Mouse (Mus musculus): Measurements from ENCODE around the gene March8. TPM values are rescaled to one million over a fixed set of nuclear protein-coding genes. Genes with fewer than 3 reads are reported as not detected.
A peak's percentile ranks its signal among the peaks of the same experiment; 100 is the strongest.
"Not testable (repeated sequence)": the region's sequence is repeated elsewhere in the genome, so short reads cannot be mapped to it uniquely, and the experiment has no call there.

The March8 gene
- polyA plus RNA-seq, 1 experiment from 2014 or later, result 91.7 TPM

DNA sequence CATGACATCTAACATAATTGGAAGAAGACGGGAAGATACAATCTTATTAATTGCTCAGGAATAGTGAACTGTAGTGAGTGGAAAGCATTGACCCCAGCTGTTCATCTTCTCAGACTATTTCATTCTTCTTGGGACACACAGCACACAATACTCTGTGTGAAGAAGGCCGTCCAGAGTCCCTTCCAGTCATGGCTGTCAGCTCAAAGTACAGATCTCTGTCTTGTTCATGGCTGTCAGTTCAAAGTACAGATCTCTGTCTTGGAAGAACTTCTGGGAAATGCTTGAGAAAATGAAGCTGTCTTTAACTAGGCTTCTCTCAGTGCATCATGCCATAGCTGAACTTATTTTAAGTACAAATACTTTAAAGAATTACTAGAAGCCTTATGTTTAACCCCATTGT lies 10.1 kb downstream of the March8 start:
- Histone ChIP-seq H3K4me1 (ENCODE audit: control insufficient read depth, low read depth, low read length) (peaks cover 25% of the 10 kb centered on the region), H3K4me2 (ENCODE audit: low read depth, low read length) (no peak overlapping the region), H3K27ac (ENCODE audit: low read length) (peak overlapping the region; percentile 55), H3K36me3 (ENCODE audit: control insufficient read depth, insufficient read depth) (no peaks in the 10 kb centered on the region), H3K9me3 (replicated peaks; ENCODE audit: control insufficient read depth, low read length) (no peaks in the 10 kb centered on the region), H3K4me3 (ENCODE audit: low read depth, low read length) (no peak overlapping the region), H3K9ac (ENCODE audit: low read depth, low read length) (0 out of 2 replicates have a peak overlapping the region, but pooled peaks have one; percentile 16), H3K27me3 (ENCODE audit: control insufficient read depth, insufficient read depth, low read depth, low read length) (no peaks in the 10 kb centered on the region)
- ATAC-seq (ENCODE audit: low read depth), result no peak
- 77% methylated on average over 2 of the region's 2 CpGs for WGBS (ENCODE audit: insufficient replicate concordance)

DNA sequence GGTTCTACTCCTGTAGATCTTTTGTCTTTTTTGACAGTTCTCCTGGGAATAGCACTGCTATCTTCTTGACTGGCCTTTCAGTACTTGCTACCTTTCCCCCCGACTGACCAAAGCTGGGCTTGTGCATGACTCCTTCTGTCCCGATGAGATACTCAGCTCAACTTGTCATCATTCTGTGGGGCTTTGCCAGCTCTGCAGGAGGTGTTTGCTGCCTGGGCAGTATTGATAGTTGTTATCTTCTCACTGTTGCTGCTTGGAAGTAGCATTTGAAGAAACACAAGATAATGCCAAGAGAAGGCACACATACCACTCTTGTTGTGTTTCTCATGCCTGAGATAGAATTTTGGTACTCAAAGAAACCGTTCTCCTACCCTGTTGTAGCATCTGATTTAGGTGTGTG lies 12.2 kb downstream of the March8 start:
- no peaks in the 10 kb centered on the region for H3K36me3 ChIP-seq (ENCODE audit: control insufficient read depth, insufficient read depth)
- H3K9me3 ChIP-seq (replicated peaks; ENCODE audit: control insufficient read depth, low read length), result no peaks in the 10 kb centered on the region
- peak overlapping the region; percentile 67 for H3K4me3 ChIP-seq (ENCODE audit: low read depth, low read length)
- peak overlapping the region; percentile 86 for H3K4me2 ChIP-seq (ENCODE audit: low read depth, low read length)
- ATAC-seq (ENCODE audit: low read depth), result peak; percentile 93
- H3K9ac ChIP-seq (ENCODE audit: low read depth, low read length), result peak overlapping the region; percentile 74
- no peaks in the 10 kb centered on the region for H3K27me3 ChIP-seq (ENCODE audit: control insufficient read depth, insufficient read depth, low read depth, low read length)
- H3K27ac ChIP-seq (ENCODE audit: low read length), result peak overlapping the region; percentile 99
- H3K4me1 ChIP-seq (ENCODE audit: control insufficient read depth, low read depth, low read length), result peaks cover 33% of the 10 kb centered on the region
- WGBS (ENCODE audit: insufficient replicate concordance), result 25% methylated on average over 3 of the region's 3 CpGs

DNA sequence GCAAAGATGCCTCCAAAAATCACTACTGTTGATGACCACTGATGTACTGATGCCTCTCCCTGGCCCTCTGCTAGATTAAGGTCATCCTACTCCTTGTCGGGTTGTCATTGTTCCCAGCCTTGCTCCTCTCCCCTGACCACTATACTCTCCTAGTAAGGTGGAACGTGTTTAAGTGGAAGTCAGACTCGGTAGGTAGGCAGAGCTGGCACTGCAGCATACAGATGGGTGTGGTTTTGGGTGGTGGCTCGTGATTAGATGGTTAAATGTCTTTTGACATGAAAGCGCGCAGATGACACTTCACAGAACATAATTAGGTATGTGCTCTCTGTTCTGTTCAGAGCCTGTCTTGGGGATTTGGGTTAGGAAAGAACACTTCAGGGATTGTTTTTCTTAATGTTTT lies 12.8 kb downstream of the March8 start:
- Histone ChIP-seq H3K9me3 (replicated peaks; ENCODE audit: control insufficient read depth, low read length) (no peaks in the 10 kb centered on the region), H3K4me1 (ENCODE audit: control insufficient read depth, low read depth, low read length) (peaks cover 35% of the 10 kb centered on the region), H3K27ac (ENCODE audit: low read length) (peak overlapping the region; percentile 99), H3K36me3 (ENCODE audit: control insufficient read depth, insufficient read depth) (no peaks in the 10 kb centered on the region), H3K9ac (ENCODE audit: low read depth, low read length) (peak overlapping the region; percentile 74), H3K4me3 (ENCODE audit: low read depth, low read length) (peak overlapping the region; percentile 67), H3K4me2 (ENCODE audit: low read depth, low read length) (peak overlapping the region; percentile 86), H3K27me3 (ENCODE audit: control insufficient read depth, insufficient read depth, low read depth, low read length) (no peaks in the 10 kb centered on the region)
- peak; percentile 88 for ATAC-seq (ENCODE audit: low read depth)
- 22% methylated on average over 6 of the region's 6 CpGs for WGBS (ENCODE audit: insufficient replicate concordance)

DNA sequence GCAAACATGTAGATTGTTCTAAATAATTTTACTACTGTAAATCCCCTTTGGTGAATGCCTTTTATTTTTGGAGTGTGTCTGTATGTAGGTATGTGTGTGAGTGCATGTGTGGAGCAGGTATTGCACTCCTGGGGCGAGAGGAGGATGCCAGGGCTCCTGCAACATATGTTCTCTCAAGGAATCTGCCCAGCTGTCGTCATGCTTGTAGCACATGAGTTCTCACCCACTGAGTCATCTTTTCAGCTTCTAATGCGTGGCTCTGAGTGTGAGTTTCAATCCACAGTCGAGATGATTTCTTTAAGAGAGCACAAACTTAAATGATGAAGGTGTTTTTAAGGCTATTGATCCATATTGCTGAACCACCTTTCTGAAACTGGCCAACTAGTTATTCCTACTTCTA lies 13.7 kb downstream of the March8 start:
- no peaks in the 10 kb centered on the region for H3K9me3 ChIP-seq (replicated peaks; ENCODE audit: control insufficient read depth, low read length)
- peak overlapping the region; percentile 53 for H3K4me2 ChIP-seq (ENCODE audit: low read depth, low read length)
- no peaks in the 10 kb centered on the region for H3K36me3 ChIP-seq (ENCODE audit: control insufficient read depth, insufficient read depth)
- ATAC-seq (ENCODE audit: low read depth), result no peak
- WGBS (ENCODE audit: insufficient replicate concordance), result 51% methylated on average over 4 of the region's 4 CpGs
- peak overlapping the region; percentile 54 for H3K9ac ChIP-seq (ENCODE audit: low read depth, low read length)
- peak overlapping the region; percentile 67 for H3K4me3 ChIP-seq (ENCODE audit: low read depth, low read length)
- H3K27me3 ChIP-seq (ENCODE audit: control insufficient read depth, insufficient read depth, low read depth, low read length), result no peaks in the 10 kb centered on the region
- H3K4me1 ChIP-seq (ENCODE audit: control insufficient read depth, low read depth, low read length), result peaks cover 35% of the 10 kb centered on the region
- peak overlapping the region; percentile 87 for H3K27ac ChIP-seq (ENCODE audit: low read length)

DNA sequence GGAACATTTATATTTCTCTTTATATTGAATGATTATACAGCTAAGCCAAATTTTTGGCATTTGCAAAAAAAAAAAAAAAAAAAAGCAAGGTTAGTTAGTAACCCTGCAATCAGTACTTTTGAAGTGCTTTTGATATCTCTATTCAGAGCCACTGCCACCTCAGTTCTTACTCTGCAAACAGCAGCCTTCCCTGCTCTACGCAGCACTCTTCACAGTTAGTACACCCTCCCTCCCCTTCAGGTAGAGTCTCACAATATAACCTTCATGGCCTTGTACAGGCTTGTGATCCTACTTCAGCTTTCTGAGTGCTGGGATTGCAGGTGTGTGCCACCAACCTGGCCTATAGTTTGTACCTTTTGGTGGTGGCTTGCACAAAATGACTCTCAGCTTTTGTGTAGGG lies 15.6 kb downstream of the March8 start:
- Histone ChIP-seq H3K27ac (ENCODE audit: low read length) (peak overlapping the region; percentile 61), H3K4me1 (ENCODE audit: control insufficient read depth, low read depth, low read length) (peaks cover 33% of the 10 kb centered on the region), H3K4me3 (ENCODE audit: low read depth, low read length) (peak overlapping the region; percentile 56), H3K9me3 (replicated peaks; ENCODE audit: control insufficient read depth, low read length) (no peaks in the 10 kb centered on the region), H3K36me3 (ENCODE audit: control insufficient read depth, insufficient read depth) (no peaks in the 10 kb centered on the region), H3K27me3 (ENCODE audit: control insufficient read depth, insufficient read depth, low read depth, low read length) (no peaks in the 10 kb centered on the region), H3K4me2 (ENCODE audit: low read depth, low read length) (peak overlapping the region; percentile 72), H3K9ac (ENCODE audit: low read depth, low read length) (peak overlapping the region; percentile 43; the same call in 1 of the 2 replicates)
- ATAC-seq (ENCODE audit: low read depth), result no peak
- WGBS (ENCODE audit: insufficient replicate concordance), result 88% methylated on average over 1 of the region's 1 CpGs

DNA sequence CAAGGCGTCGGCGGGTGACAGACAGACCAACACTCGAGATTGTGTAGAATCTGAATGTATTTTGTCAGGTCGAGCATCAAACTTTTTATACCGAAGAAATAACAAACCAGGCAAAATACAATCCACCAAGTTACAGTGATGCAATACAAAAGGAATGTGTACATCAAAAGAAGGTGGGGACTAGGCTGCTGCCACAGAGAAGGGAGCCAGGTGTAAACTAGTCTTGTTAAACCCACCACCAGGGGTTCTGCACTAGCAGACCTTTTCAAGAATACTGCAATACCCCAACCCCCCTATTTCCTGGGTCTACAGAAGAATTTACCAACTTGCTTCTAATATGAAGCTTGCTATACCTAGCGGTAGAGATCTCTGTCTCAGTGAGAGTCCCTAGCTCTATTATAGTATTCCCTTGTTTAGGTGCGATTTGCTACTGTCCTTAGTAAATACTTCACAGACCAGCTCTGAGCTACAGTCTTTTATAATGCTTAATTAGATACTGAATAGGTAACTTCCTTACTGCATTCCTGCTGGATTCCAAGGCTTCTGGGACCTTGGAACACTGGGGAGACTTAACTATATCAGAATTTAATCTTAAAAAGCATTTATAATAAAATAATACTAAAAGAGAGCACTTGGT lies 18.6 kb downstream of the March8 start:
- H3K36me3 ChIP-seq (ENCODE audit: control insufficient read depth, insufficient read depth); H3K9me3 ChIP-seq (replicated peaks; ENCODE audit: control insufficient read depth, low read length); H3K27ac ChIP-seq (ENCODE audit: low read length); H3K9ac ChIP-seq (ENCODE audit: low read depth, low read length); H3K27me3 ChIP-seq (ENCODE audit: control insufficient read depth, insufficient read depth, low read depth, low read length); ATAC-seq (ENCODE audit: low read depth); H3K4me2 ChIP-seq (ENCODE audit: low read depth, low read length); H3K4me3 ChIP-seq (ENCODE audit: low read depth, low read length): not testable (repeated sequence)
- peaks cover 27% of the 10 kb centered on the region for H3K4me1 ChIP-seq (ENCODE audit: control insufficient read depth, low read depth, low read length)
- WGBS (ENCODE audit: insufficient replicate concordance), result 76% methylated on average over 8 of the region's 8 CpGs

DNA sequence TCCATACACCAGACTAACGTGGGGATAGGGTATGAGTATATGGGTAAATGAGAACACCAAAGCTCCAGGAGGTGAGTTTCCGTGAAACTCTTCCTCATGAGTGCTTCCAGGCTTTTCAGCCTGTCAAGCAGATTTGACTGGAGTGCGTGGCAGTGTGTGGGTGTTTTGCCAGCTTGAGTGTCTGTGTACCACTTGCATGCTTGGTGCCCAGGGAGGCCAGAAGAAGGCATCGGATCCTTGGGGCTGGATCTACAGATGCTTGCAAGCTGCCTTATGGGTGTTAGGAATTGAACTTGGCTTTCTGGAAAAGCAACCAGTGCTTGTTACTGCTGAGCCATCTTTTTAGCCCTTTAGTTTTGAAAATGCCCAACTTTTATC lies 19.1 kb downstream of the March8 start:
- no peaks in the 10 kb centered on the region for H3K9me3 ChIP-seq (replicated peaks; ENCODE audit: control insufficient read depth, low read length)
- H3K4me3 ChIP-seq (ENCODE audit: low read depth, low read length), result no peak overlapping the region
- H3K27ac ChIP-seq (ENCODE audit: low read length), result no peak overlapping the region
- no peak overlapping the region for H3K4me2 ChIP-seq (ENCODE audit: low read depth, low read length)
- no peaks in the 10 kb centered on the region for H3K27me3 ChIP-seq (ENCODE audit: control insufficient read depth, insufficient read depth, low read depth, low read length)
- no peak for ATAC-seq (ENCODE audit: low read depth)
- H3K36me3 ChIP-seq (ENCODE audit: control insufficient read depth, insufficient read depth), result peaks cover 7% of the 10 kb centered on the region; the same call in 1 of the 2 replicates
- peaks cover 29% of the 10 kb centered on the region for H3K4me1 ChIP-seq (ENCODE audit: control insufficient read depth, low read depth, low read length)
- H3K9ac ChIP-seq (ENCODE audit: low read depth, low read length), result no peak overlapping the region
- WGBS (ENCODE audit: insufficient replicate concordance), result 85% methylated on average over 4 of the region's 4 CpGs

DNA sequence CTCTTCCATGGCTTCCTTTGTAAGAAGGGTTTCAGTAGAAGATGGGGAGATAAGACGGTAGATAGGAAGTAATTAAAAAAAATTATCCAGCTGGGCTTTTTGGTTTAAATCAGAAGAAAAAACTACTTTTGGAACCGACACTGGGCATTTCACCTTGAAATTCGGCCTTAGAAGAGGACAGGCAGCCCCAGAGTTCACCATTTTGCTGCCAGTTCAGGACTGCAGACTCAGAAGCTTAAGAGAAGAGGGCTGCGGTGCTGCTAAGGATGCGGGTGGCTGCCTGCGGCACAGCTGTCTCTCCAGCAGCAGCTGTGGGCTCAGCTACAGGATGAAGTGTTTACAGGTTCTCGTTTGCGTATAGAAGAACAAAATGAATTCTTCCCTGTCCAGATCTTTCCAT lies 20.2 kb downstream of the March8 start:
- H3K4me2 ChIP-seq (ENCODE audit: low read depth, low read length), result no peak overlapping the region
- H3K9me3 ChIP-seq (replicated peaks; ENCODE audit: control insufficient read depth, low read length), result no peaks in the 10 kb centered on the region
- H3K4me3 ChIP-seq (ENCODE audit: low read depth, low read length), result no peak overlapping the region
- peaks cover 30% of the 10 kb centered on the region for H3K4me1 ChIP-seq (ENCODE audit: control insufficient read depth, low read depth, low read length)
- WGBS (ENCODE audit: insufficient replicate concordance), result 71% methylated on average over 8 of the region's 8 CpGs
- no peak overlapping the region for H3K9ac ChIP-seq (ENCODE audit: low read depth, low read length)
- no peak for ATAC-seq (ENCODE audit: low read depth)
- peaks cover 8% of the 10 kb centered on the region; the same call in 1 of the 2 replicates for H3K36me3 ChIP-seq (ENCODE audit: control insufficient read depth, insufficient read depth)
- no peak overlapping the region for H3K27ac ChIP-seq (ENCODE audit: low read length)
- H3K27me3 ChIP-seq (ENCODE audit: control insufficient read depth, insufficient read depth, low read depth, low read length), result no peaks in the 10 kb centered on the region

DNA sequence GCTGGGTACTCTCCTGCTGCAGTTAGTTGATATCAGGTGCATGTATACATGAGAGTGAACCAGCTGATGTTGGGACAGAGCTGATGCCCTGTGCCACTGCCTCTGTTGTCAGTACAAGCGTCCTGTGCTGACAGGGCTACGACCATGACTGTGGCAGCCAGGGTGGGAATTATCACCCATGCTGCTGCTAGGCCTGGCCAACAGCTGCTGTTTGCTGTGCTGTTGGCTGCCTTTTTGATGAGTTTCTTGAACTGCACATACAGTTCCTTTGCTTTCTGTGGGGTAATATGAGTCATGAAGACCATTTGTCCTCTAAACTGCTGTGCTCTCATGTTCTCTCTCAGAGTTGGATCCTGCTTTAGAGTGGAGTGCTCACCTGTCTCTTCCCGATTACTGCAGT lies 21.4 kb downstream of the March8 start:
- no peak overlapping the region for H3K27ac ChIP-seq (ENCODE audit: low read length)
- peaks cover 24% of the 10 kb centered on the region for H3K4me1 ChIP-seq (ENCODE audit: control insufficient read depth, low read depth, low read length)
- no peak overlapping the region for H3K4me3 ChIP-seq (ENCODE audit: low read depth, low read length)
- WGBS (ENCODE audit: insufficient replicate concordance), result 76% methylated on average over 3 of the region's 3 CpGs
- peak; percentile 19; the same call in 1 of the 2 replicates for ATAC-seq (ENCODE audit: low read depth)
- no peak overlapping the region for H3K9ac ChIP-seq (ENCODE audit: low read depth, low read length)
- no peaks in the 10 kb centered on the region for H3K9me3 ChIP-seq (replicated peaks; ENCODE audit: control insufficient read depth, low read length)
- no peak overlapping the region for H3K4me2 ChIP-seq (ENCODE audit: low read depth, low read length)
- H3K36me3 ChIP-seq (ENCODE audit: control insufficient read depth, insufficient read depth), result peaks cover 8% of the 10 kb centered on the region; the same call in 1 of the 2 replicates
- no peaks in the 10 kb centered on the region for H3K27me3 ChIP-seq (ENCODE audit: control insufficient read depth, insufficient read depth, low read depth, low read length)

All from liver, embryonic 16.5 days (tissue).